Mouse (Mus musculus): ENCODE measurements around the gene Dock8. TPM values are rescaled to one million over a fixed set of nuclear protein-coding genes. Genes with fewer than 3 reads are reported as not detected.

Gene Dock8
- total and polyA plus RNA-seq, 3 experiments = 16.1 to 30.1 TPM; not detected in 1

GRCm38 (mm10) chr19:25171395-25171794, 172.1 kb downstream of the Dock8 start:
- Histone ChIP-seq H3K27ac (ENCODE audit: control insufficient read depth, low read depth, low read length) (no peak overlapping the region), H3K4me1 (ENCODE audit: control insufficient read depth in 1 of 2, insufficient read depth in 2 of 2, low read length in 2 of 2) (no peaks in the 10 kb centered on the region), H3K36me3 (ENCODE audit: control insufficient read depth in 1 of 2, insufficient read depth in 2 of 2, low read length in 2 of 2) (peaks cover 0 to 17% of the 10 kb centered on the region in 2 experiments; a peak in 2 of 4 replicates), H3K9ac (ENCODE audit: control insufficient read depth, low read depth, low read length, poor library complexity, severe bottlenecking) (no peak overlapping the region), H3K79me2 (ENCODE audit: control insufficient read depth, insufficient read depth, low read length, poor library complexity) (no peaks in the 10 kb centered on the region), H3K4me3 (ENCODE audit: control insufficient read depth in 1 of 2, insufficient read depth in 1 of 2, low read depth in 2 of 2, low read length in 2 of 2) (no peak overlapping the region), H3K9me3 (replicated peaks; ENCODE audit: insufficient read depth, low read length) (no peaks in the 10 kb centered on the region), H3K27me3 (ENCODE audit: control insufficient read depth in 1 of 2, insufficient read depth in 2 of 2, low read length in 2 of 2) (no peaks in the 10 kb centered on the region)
- no peak for DNase-seq (ENCODE audit: low read depth, low spot score)
- TF ChIP-seq HCFC1 (IDR thresholded peaks at IDR 0.05; ENCODE audit: low read depth, low read length) (no peak), MXI1 (IDR thresholded peaks at IDR 0.05; ENCODE audit: low read depth, low read length) (no peak), ZC3H11A (IDR thresholded peaks at IDR 0.05; ENCODE audit: low read depth, low read length) (no peak)

GRCm38 (mm10) chr19:25176746-25177145, 177.4 kb downstream of the Dock8 start:
- Histone ChIP-seq H3K9me3 (replicated peaks; ENCODE audit: insufficient read depth, low read length) (no peaks in the 10 kb centered on the region), H3K9ac (ENCODE audit: control insufficient read depth, low read depth, low read length, poor library complexity, severe bottlenecking) (no peak overlapping the region), H3K27me3 (ENCODE audit: control insufficient read depth in 1 of 2, insufficient read depth in 2 of 2, low read length in 2 of 2) (no peaks in the 10 kb centered on the region), H3K4me3 (ENCODE audit: control insufficient read depth in 1 of 2, insufficient read depth in 1 of 2, low read depth in 2 of 2, low read length in 2 of 2) (no peak overlapping the region), H3K79me2 (ENCODE audit: control insufficient read depth, insufficient read depth, low read length, poor library complexity) (no peaks in the 10 kb centered on the region), H3K4me1 (ENCODE audit: control insufficient read depth in 1 of 2, insufficient read depth in 2 of 2, low read length in 2 of 2) (no peaks in the 10 kb centered on the region), H3K27ac (ENCODE audit: control insufficient read depth, low read depth, low read length) (no peak overlapping the region), H3K36me3 (ENCODE audit: control insufficient read depth in 1 of 2, insufficient read depth in 2 of 2, low read length in 2 of 2) (peaks cover 0 to 23% of the 10 kb centered on the region in 2 experiments; a peak in 2 of 4 replicates)
- TF ChIP-seq MYC (IDR thresholded peaks at IDR 0.05; ENCODE audit: low read depth, low read length) (no peak), MEF2A (IDR thresholded peaks at IDR 0.05; ENCODE audit: extremely low read depth, insufficient replicate concordance, low read depth, low read length, poor library complexity, severe bottlenecking) (no peak), EP300 (IDR thresholded peaks at IDR 0.05; ENCODE audit: low read depth in 1 of 2, low read length in 2 of 2) (no peak), NRF1 (IDR thresholded peaks at IDR 0.05; ENCODE audit: insufficient read depth, low read depth, low read length, poor library complexity, severe bottlenecking) (no peak), GABPA (IDR thresholded peaks at IDR 0.05; ENCODE audit: low read depth, low read length) (no peak), BHLHE40 (IDR thresholded peaks at IDR 0.05; ENCODE audit: borderline replicate concordance, low read depth, low read length) (no peak), ZKSCAN1 (IDR thresholded peaks at IDR 0.05; ENCODE audit: low read depth, low read length) (no peak), POLR2A (IDR thresholded peaks at IDR 0.05; ENCODE audit: control insufficient read depth in 1 of 2, insufficient read depth in 1 of 2, low read depth in 1 of 2, low read length in 2 of 2, poor library complexity in 1 of 2) (no peak), RCOR1 (IDR thresholded peaks at IDR 0.05; ENCODE audit: low read depth, low read length) (no peak)
- DNase-seq (ENCODE audit: low read depth, low spot score) = no peak

GRCm38 (mm10) chr19:25180024-25180423, 180.7 kb downstream of the Dock8 start:
- H3K27ac ChIP-seq (ENCODE audit: control insufficient read depth, low read depth, low read length) = no peak overlapping the region
- TF ChIP-seq MAZ (IDR thresholded peaks at IDR 0.05; ENCODE audit: low read depth, low read length) (no peak), MYC (IDR thresholded peaks at IDR 0.05; ENCODE audit: low read depth, low read length) (no peak), KAT2A (conservative IDR thresholded peaks at IDR 0.05; ENCODE audit: low read depth, low read length) (no peak), MYB (IDR thresholded peaks at IDR 0.05; ENCODE audit: low read depth, low read length) (no peak)
- no peaks in the 10 kb centered on the region for H3K9me3 ChIP-seq (replicated peaks; ENCODE audit: insufficient read depth, low read length)
- no peaks in the 10 kb centered on the region for H3K27me3 ChIP-seq (ENCODE audit: control insufficient read depth in 1 of 2, insufficient read depth in 2 of 2, low read length in 2 of 2)
- peaks cover 0 to 24% of the 10 kb centered on the region in 2 experiments; a peak in 2 of 4 replicates for H3K36me3 ChIP-seq (ENCODE audit: control insufficient read depth in 1 of 2, insufficient read depth in 2 of 2, low read length in 2 of 2)
- no peak for DNase-seq (ENCODE audit: low read depth, low spot score)
- H3K4me3 ChIP-seq (ENCODE audit: control insufficient read depth in 1 of 2, insufficient read depth in 1 of 2, low read depth in 2 of 2, low read length in 2 of 2) = no peak overlapping the region
- no peaks in the 10 kb centered on the region for H3K4me1 ChIP-seq (ENCODE audit: control insufficient read depth in 1 of 2, insufficient read depth in 2 of 2, low read length in 2 of 2)
- H3K79me2 ChIP-seq (ENCODE audit: control insufficient read depth, insufficient read depth, low read length, poor library complexity) = no peaks in the 10 kb centered on the region
- H3K9ac ChIP-seq (ENCODE audit: control insufficient read depth, low read depth, low read length, poor library complexity, severe bottlenecking) = no peak overlapping the region

Measured in MEL (cell line).